Mouse (Mus musculus) neural tube, embryonic 11.5 days (tissue): ENCODE results near the gene Ear1. TPM values are rescaled to one million over a fixed set of nuclear protein-coding genes. Genes with fewer than 3 reads are reported as not detected.
"Not testable (repeated sequence)": the region's sequence is repeated elsewhere in the genome, so short reads cannot be mapped to it uniquely, and the experiment has no call there.

Experiments used
- ATAC-seq: fragments of 200-750 bp; cut with Nextera tagmentation; 2 replicates; pipeline ENCODE4 v1.8.0; 2017; ENCODE audit warnings: moderate number of reproducible peaks, mild to moderate bottlenecking, moderate TSS enrichment, moderate library complexity; ENCODE audit not compliant: insufficient read depth, low FRiP score, low TSS enrichment
- DNase-seq: peaks from one replicate; pipeline ENCODE4 v3.0.0-alpha.2; 2015; ENCODE audit warnings: low spot score
- H3K27ac ChIP-seq: fragments of 300-500 bp; sonication (generic); 2 replicates; pipeline ENCODE4 v1.5.1; 2014; ENCODE audit warnings: low read depth, mild to moderate bottlenecking, low read length
- H3K27me3 ChIP-seq: fragments of 300-500 bp; sonication (generic); 2 replicates; pipeline ENCODE4 v1.6.1; 2014; ENCODE audit warnings: mild to moderate bottlenecking, low read length, mixed read lengths; ENCODE audit not compliant: control insufficient read depth, insufficient read depth
- H3K36me3 ChIP-seq: fragments of 300-500 bp; sonication (generic); 2 replicates; pipeline ENCODE4 v1.6.1; 2014; ENCODE audit warnings: mild to moderate bottlenecking, low read length, moderate library complexity, mixed read lengths; ENCODE audit not compliant: control insufficient read depth, insufficient read depth
- H3K4me1 ChIP-seq: fragments of 300-500 bp; sonication (generic); 2 replicates; pipeline ENCODE4 v1.6.1; 2014; ENCODE audit warnings: low read length, mixed read lengths; ENCODE audit not compliant: control insufficient read depth, insufficient read depth
- H3K4me2 ChIP-seq: fragments of 300-500 bp; sonication (generic); 2 replicates; pipeline ENCODE4 v1.6.1; 2014; ENCODE audit warnings: low read depth, mild to moderate bottlenecking, moderate library complexity
- H3K4me3 ChIP-seq: fragments of 300-500 bp; sonication (generic); 2 replicates; pipeline ENCODE4 v1.5.1; 2014; ENCODE audit warnings: low read depth, low read length
- H3K9ac ChIP-seq: fragments of 300-500 bp; sonication (generic); 2 replicates; pipeline ENCODE4 v1.6.1; 2014; ENCODE audit warnings: mild to moderate bottlenecking, low read length
- H3K9me3 ChIP-seq: fragments of 300-500 bp; sonication (generic); 2 replicates; pipeline ENCODE4 v1.6.1; 2016; ENCODE audit warnings: low read length; ENCODE audit not compliant: control insufficient read depth
- WGBS: fragments of 180-500 bp; shearing (Covaris S2); extraction: QIAGEN DNeasy Blood & Tissue Kit; methylation state at CpG from one replicate; pipeline ENCODE4 v1.1.7; 2014; 5-methylcytosine and 5-hydroxymethylcytosine counted together
- polyA plus RNA-seq: library from polyadenylated mRNA; unstranded; fragments of >200 nt; fragmentation: Nextera tagmentation; extraction: Ambion mirVana; gene quantifications from 2 replicates; pipeline ENCODE4 v1.2.1, GENCODE M21; 2014

Ear1 gene
- polyA plus RNA-seq, 1 experiment from 2014 or later = not detected

GRCm38 (mm10) chr14:43821869-43822268 lies 53.4 kb downstream of the Ear1 start:
- not testable (repeated sequence) for DNase-seq, H3K4me1 ChIP-seq, H3K36me3 ChIP-seq, H3K27me3 ChIP-seq, H3K9me3 ChIP-seq, H3K27ac ChIP-seq, H3K4me2 ChIP-seq, ATAC-seq, H3K4me3 ChIP-seq, H3K9ac ChIP-seq
- 59% methylated on average over 1 of the region's 2 CpGs for WGBS

GRCm38 (mm10) chr14:43812458-43812857 lies 62.9 kb downstream of the Ear1 start:
- DNase-seq = peak; percentile 29
- H3K27me3 ChIP-seq, H3K4me3 ChIP-seq, H3K9me3 ChIP-seq, H3K9ac ChIP-seq, ATAC-seq, H3K4me2 ChIP-seq, H3K4me1 ChIP-seq, H3K36me3 ChIP-seq, H3K27ac ChIP-seq: not testable (repeated sequence)
- WGBS = 71% methylated on average over 8 of the region's 9 CpGs

GRCm38 (mm10) chr14:43808142-43808541 lies 67.2 kb downstream of the Ear1 start:
- not testable (repeated sequence) for H3K9me3 ChIP-seq, H3K4me2 ChIP-seq, H3K27ac ChIP-seq, DNase-seq, H3K27me3 ChIP-seq, H3K36me3 ChIP-seq, H3K9ac ChIP-seq, H3K4me1 ChIP-seq, H3K4me3 ChIP-seq, ATAC-seq
- 84% methylated on average over 3 of the region's 4 CpGs for WGBS

GRCm38 (mm10) chr14:43804435-43804834 lies 70.9 kb downstream of the Ear1 start:
- not testable (repeated sequence) for H3K9me3 ChIP-seq, DNase-seq, H3K36me3 ChIP-seq, H3K4me1 ChIP-seq, H3K4me3 ChIP-seq, H3K27me3 ChIP-seq, H3K9ac ChIP-seq, H3K4me2 ChIP-seq, ATAC-seq, H3K27ac ChIP-seq
- 15% methylated on average over 7 of the region's 7 CpGs for WGBS

- H3K4me3 ChIP-seq = not testable (repeated sequence)
Observed at GRCm38 (mm10) chr14:43796905-43797470, 78.3 kb downstream of the Ear1 start.

GRCm38 (mm10) chr14:43796069-43796904 lies 79.0 kb downstream of the Ear1 start:
- no peak overlapping the region for H3K27ac ChIP-seq
- no peak; the same call in 1 of the 2 replicates for ATAC-seq

More at GRCm38 (mm10) chr14:43796905-43797470, 78.3 kb downstream of the Ear1 start:
- not testable (repeated sequence) for H3K36me3 ChIP-seq, H3K9me3 ChIP-seq, H3K4me1 ChIP-seq, H3K9ac ChIP-seq, H3K27ac ChIP-seq, H3K27me3 ChIP-seq
- 11% methylated on average over 22 of the region's 23 CpGs for WGBS
- peak; percentile 55; the same call in 1 of the 2 replicates for ATAC-seq
- DNase-seq = peak; percentile 11
- H3K4me2 ChIP-seq = peak overlapping the region; percentile 29; the same call in 1 of the 2 replicates

GRCm38 (mm10) chr14:43793811-43794210 lies 81.5 kb downstream of the Ear1 start:
- 78% methylated on average over 5 of the region's 5 CpGs for WGBS
- not testable (repeated sequence) for H3K36me3 ChIP-seq, H3K4me2 ChIP-seq, ATAC-seq, H3K27me3 ChIP-seq, H3K9me3 ChIP-seq, H3K27ac ChIP-seq, H3K9ac ChIP-seq, DNase-seq, H3K4me1 ChIP-seq, H3K4me3 ChIP-seq

More at GRCm38 (mm10) chr14:43796069-43796904, 79.0 kb downstream of the Ear1 start:
- peak; percentile 10 for DNase-seq
- H3K27me3 ChIP-seq = no peaks in the 10 kb centered on the region
- H3K4me1 ChIP-seq = no peaks in the 10 kb centered on the region
- WGBS = 14% methylated on average over 14 of the region's 14 CpGs
- no peaks in the 10 kb centered on the region for H3K9me3 ChIP-seq
- H3K9ac ChIP-seq = no peak overlapping the region
- peak overlapping the region; percentile 29; the same call in 1 of the 2 replicates for H3K4me2 ChIP-seq
- H3K36me3 ChIP-seq = no peaks in the 10 kb centered on the region
- H3K4me3 ChIP-seq = no peak overlapping the region

- H3K9me3 ChIP-seq, H3K4me1 ChIP-seq, H3K4me3 ChIP-seq, H3K36me3 ChIP-seq, H3K9ac ChIP-seq, ATAC-seq, H3K4me2 ChIP-seq, H3K27ac ChIP-seq, DNase-seq, H3K27me3 ChIP-seq: not testable (repeated sequence)
- 93% methylated on average over 3 of the region's 3 CpGs for WGBS
Observed at GRCm38 (mm10) chr14:43784645-43785044, 90.7 kb downstream of the Ear1 start, which contains the start of gene Gm8180. Gene Gm8180, minus strand, starts transcription at chr14:43784745.
